Mouse (Mus musculus) kidney, adult 8-10 months (tissue): Measurements from ENCODE around the gene Olfr1277.

Experiments
- DNase-seq, 2 experiments: peaks; one replicate each; pipeline ENCODE4 v3.0.0; 2022

Gene Olfr1277

DNA sequence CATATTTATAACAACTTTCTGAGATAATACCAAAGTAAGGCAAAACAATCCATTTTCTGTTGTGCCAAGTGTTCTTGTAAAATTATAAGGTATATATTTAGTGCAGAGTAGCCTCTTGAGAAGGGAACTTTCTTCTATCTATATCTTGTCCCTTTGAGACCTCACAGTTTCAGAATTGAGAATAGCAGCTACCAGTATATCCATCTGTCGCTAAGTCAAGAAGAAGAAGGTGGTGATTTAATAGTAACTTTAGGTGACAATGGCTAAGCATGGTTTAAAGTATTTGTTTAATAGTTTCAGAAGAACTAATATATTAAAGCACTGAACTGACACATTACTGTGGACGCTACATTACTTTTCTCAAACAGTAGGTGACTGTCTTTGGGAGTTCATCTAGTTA lies at the start of gene Olfr1277:
Gene Olfr1277, minus strand, starts transcription at position 101 of the 400 bp plus-strand sequence.
- no peak for DNase-seq

- no peak for DNase-seq
Measured at GRCm38 (mm10) chr2:111313717-111314116, 39.8 kb upstream of the Olfr1277 start, which contains the start of gene Olfr1280. Gene Olfr1280, plus strand, starts transcription at chr2:111314017.

DNA sequence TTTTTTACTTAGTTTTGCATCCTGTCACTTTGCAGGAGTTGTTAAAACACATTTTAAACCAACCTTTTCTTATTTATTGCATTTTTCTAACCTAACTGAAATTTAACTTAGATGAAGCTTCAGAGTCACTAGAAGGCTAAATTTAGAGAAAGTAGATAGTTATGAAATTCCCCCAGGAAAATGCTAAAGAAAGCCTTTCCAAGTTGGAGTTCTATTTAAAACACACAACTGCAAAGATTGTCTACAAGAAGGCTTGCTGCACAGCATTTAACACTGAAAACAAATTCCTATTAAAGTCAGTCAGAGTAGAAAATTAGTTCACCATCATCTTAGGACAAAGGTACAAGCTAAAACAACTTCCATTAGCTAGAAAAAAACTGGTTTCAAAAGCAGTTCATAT lies 26.5 kb upstream of the Olfr1277 start, which contains the start of gene Olfr1279:
Gene Olfr1279, plus strand, starts transcription at position 262 of the 400 bp plus-strand sequence.
- DNase-seq = no peak

DNA sequence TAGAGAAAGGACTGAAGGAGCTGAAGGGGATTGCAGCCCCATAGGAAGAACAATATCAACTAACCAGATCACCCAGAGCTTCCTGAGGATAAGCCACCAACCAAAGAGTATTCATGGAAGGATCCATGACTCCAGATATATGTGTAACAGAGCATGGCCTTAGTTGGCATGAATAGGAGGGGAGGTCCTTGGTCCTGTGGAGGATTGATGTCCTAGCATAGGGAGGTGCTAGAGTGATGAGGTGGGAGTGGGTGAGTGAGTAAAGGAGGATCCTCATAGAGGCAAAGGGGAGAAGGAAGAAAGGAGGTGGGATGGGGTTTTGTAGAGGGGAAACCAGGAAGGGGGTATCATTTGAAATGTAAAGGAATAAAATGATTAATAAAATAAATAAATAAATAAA lies 24.6 kb upstream of the Olfr1277 start:
- no peak for DNase-seq

DNA sequence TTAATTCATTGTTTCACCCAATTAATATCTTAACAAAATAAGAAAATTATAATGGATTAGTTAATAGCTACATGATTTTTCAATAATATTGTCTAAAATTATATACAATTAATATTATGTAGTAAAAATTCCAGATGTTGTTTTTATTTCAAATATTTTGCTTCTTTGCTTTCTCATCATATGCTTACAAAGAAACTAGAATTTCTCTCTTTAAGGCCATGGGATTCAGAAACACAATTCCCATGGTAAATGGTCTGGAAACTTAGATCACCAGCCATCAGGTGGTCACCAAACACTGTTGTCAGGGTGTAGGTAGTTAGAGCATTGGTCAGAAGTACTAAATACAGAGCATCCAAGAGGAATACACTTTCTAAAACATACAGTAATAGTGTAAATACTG lies 15.9 kb upstream of the Olfr1277 start, which contains the start of gene Olfr1278:
Gene Olfr1278, plus strand, starts transcription at position 301 of the 400 bp plus-strand sequence.
- no peak for DNase-seq

- DNase-seq = no peak
Measured at GRCm38 (mm10) chr2:111254216-111254615, 19.7 kb downstream of the Olfr1277 start, which contains the start of gene Olfr1276. Gene Olfr1276, plus strand, starts transcription at chr2:111254516.

DNA sequence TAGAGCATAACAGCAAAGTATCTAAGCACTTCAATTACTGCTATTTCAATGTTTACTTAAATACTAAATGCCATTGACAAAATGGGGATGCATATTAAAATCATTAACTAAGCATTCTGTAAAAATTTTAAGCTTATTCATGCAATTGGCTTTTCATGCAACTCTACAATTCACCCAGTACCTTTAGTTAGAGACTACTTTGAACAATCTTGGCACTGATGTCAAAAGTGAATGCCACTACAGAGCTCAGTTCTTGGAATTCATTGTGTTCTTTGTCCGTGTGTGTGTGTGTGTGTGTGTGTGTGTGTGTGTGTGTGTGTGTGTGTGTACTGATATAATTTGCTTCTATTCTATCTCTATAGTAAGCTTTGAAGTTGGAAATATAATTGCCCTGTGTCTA lies 38.7 kb downstream of the Olfr1277 start, which contains the start of gene Olfr1275:
Gene Olfr1275, minus strand, starts transcription at position 101 of the 400 bp plus-strand sequence.
- no peak for DNase-seq

DNA sequence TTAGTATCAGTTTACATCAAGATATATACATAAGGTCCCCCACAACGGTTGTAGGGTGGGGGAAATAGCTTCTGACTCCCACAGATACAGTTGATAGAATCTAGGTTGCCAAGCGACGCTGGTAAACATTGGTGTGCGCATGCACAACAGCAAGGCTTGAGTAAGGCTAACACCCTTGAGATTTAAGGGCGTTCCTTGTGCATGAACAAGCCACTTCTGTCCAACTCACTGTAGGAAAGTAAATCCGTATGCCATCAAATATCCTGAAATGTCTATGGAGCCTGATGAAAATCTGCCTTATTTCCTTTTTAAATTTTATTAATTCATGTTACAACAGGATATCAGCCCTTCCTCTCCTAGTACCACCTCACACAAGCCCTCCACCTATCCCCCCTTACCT lies 44.4 kb downstream of the Olfr1277 start, which contains the start of gene 4930430A15Rik:
Gene 4930430A15Rik, minus strand, starts transcription at position 101 of the 400 bp plus-strand sequence.
- no peak for DNase-seq
